Mouse (Mus musculus) embryo, embryonic 10.5 days (tissue): ENCODE data around the gene Zfp943.

Source experiments
- DNase-seq: peaks from one replicate; pipeline ENCODE4 v3.0.0-alpha.2; 2015; ENCODE audit warnings: low spot score

Zfp943 gene

DNA sequence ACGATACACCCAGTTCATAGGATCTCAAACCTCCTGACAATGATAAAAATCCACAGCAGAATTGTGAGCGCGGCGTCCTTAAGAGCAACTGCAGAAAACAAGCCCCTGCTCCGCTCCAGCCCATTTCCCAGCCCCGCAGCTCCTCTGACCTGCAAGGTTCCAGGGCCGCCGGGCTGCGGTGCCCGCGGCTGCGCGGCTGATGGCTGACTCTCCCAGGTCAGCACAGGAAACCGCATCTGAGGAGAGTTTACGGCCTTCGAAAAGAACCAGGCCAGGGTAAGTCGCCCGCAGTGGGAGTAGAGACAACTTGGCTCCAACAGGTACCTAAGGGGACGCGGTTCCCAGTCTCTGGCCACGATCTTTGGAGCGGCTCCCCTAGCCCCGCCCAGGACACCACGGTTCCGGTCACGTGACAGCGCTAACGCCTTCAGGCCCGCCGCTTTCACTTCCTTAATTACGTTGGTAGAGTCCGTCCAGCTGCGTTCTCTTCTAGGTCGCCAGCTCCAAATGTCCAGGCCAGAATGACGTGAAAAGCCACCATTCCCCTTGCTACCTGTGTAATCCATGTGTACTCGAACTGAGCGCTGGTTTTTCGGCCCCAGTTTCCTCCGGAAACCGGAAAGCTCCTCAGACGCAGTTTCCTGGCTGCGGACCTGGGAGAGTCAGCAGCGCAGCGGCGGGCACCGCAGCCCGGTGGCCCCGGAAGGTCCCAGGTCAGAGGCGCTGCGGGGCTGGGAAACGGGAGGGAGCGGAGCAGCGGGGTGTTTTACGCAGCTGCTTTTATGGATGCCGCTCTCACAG lies at the start of gene Zfp943, which contains the start of gene Zfp942:
TSS of gene Zfp943 (plus strand) at position 446 of the 801 bp plus-strand sequence.
TSS of gene Zfp942 (minus strand) at position 358 of the 801 bp plus-strand sequence.
- peak; percentile 74 for DNase-seq

DNA sequence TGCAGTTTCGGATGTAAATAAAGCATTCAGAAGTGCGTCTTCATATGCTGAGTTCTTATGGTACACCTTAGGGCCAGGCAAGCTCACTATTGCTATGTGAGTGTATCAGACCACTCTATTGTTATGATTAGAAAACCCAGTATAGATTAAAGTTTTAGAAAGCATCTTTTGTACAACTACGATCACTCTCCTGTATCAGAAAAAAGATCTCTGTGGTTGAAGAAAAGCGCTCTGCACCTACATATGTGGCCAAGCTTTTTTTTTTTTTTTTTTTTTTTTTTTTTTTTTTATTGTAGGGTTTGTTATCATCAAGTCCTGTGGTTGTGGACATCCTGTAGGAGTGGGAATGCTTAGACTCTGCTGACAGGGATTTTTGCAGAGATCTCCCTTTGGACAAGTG lies 950 bp downstream of the Zfp943 start:
- DNase-seq, result peak; percentile 12

DNA sequence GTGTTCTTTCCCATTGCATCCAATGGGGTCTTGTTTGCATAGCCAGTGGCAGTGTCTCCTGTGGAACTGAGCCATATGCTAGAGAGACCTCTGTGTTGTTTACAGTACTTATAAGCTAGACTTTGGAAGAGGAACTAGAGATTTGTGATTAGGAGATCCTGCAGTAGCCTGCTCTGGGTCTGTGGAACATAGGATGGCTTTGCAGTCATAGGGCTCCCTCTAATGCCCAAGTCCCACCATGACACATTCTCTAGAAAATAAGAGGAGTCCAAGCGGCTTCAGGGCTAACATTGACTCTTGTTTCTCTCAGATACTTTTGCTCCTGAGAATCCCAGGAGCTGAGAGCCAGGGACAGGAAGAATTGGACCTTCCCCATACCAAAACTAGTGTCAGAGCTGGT lies 73.2 kb downstream of the Zfp943 start:
- DNase-seq, result peak; percentile 0

GRCm38 (mm10) chr17:22049403-22049802 lies 87.1 kb downstream of the Zfp943 start:
- DNase-seq, result no peak

- DNase-seq, result no peak
Measured at GRCm38 (mm10) chr17:22053211-22053610, 90.9 kb downstream of the Zfp943 start.

DNA sequence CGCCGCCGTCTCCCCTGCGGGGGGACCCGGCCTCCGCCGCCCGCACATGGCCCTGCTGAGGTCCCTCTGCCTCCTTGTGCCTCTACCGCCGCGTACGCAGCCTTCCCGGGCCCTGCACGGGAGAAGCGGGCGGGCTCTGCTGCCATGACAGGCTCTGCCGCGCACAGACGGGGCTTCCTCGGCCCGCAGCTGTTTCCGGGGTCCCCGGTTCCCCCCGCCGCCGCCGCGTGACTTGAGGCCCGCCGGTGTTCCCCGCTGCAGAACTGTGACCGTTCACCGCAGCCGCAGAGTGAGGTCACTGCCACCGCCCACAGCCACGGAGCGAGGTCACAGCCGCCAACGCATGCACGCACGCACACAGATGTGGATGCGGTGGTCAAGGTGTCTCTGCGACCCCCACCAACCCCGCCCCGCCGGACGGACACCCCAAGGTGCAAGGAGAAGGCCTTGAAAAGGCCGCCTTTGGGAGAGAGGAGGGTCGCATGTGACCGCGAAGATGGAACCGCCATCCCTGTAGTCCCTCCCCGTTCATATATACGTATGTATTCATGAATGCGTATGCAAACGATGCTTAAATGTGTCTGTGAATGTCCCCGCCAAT lies 118.8 kb downstream of the Zfp943 start:
- peak; percentile 47 for DNase-seq

DNA sequence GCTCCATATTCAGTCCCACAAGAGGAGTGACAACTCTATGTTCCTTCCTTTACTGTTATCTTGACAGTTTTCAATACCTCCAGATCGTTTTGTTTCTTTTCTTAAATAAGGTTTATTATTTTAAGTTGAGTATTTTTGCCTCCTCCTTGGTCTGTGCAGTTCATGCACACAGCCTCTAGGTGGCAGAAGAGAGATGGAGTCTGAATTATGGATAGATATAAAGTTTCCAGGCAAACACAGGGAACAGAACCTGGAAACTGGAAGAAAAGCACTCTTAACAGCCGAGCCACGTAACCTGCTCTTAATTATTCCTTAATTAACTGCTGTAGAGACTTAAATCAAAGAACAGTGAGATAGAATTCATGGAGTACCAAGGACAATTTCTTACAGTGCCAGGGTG lies 120.9 kb downstream of the Zfp943 start:
- DNase-seq, result peak; percentile 64

- DNase-seq, result no peak
Measured at GRCm38 (mm10) chr17:22118770-22119169, 156.4 kb downstream of the Zfp943 start.
